Mouse (Mus musculus) C2C12 (cell line): ENCODE measurements around the gene Dynlt1f.
"Not testable (repeated sequence)": the region's sequence is repeated elsewhere in the genome, so short reads cannot be mapped to it uniquely, and the experiment has no call there.

Source experiments
- CEBPB ChIP-seq: IDR thresholded peaks from one replicate; pipeline ENCODE4 v1.6.1; 2011; ENCODE audit warnings: low read depth, mild to moderate bottlenecking, control low read depth, moderate library complexity
- CTCF ChIP-seq: IDR thresholded peaks from one replicate; pipeline ENCODE4 v1.5.1; 2011; ENCODE audit not compliant: control insufficient read depth, insufficient read depth, insufficient read length
- FOSL1 ChIP-seq: IDR thresholded peaks from one replicate; pipeline ENCODE4 v1.8.0; 2011; ENCODE audit warnings: mild to moderate bottlenecking, low read length; ENCODE audit not compliant: poor library complexity, insufficient read depth, severe bottlenecking
- MAX ChIP-seq: IDR thresholded peaks from one replicate; pipeline ENCODE4 v1.6.1; 2011; ENCODE audit warnings: mild to moderate bottlenecking, control low read depth
- MYOG ChIP-seq: IDR thresholded peaks from one replicate; pipeline ENCODE4 v1.6.1; 2011; ENCODE audit not compliant: control insufficient read depth, insufficient read length; ENCODE audit errors: extremely low read depth
- USF1 ChIP-seq: IDR thresholded peaks from one replicate; pipeline ENCODE4 v1.6.1; 2011; ENCODE audit warnings: low read depth, mild to moderate bottlenecking, control low read depth, moderate library complexity

GRCm38 (mm10) chr17:6674297-6674696 is 18.6 kb upstream of the Dynlt1f start:
- not testable (repeated sequence) for TF ChIP-seq CTCF, USF1, MYOG, MAX, CEBPB, FOSL1
